Mouse (Mus musculus) ES-Bruce4 (cell line): Measurements from ENCODE around the gene Plekha6.

Experiments
- CTCF ChIP-seq: IDR thresholded peaks from one replicate; pipeline ENCODE4 v1.8.1; 2011; ENCODE audit warnings: low read depth, low read length
- EP300 ChIP-seq: IDR thresholded peaks from 2 replicates; pipeline ENCODE4 v1.6.1; 2011; ENCODE audit warnings: low read depth, low read length; ENCODE audit not compliant: insufficient read depth
- POLR2A ChIP-seq: IDR thresholded peaks from one replicate; pipeline ENCODE4 v1.8.1; 2011; ENCODE audit warnings: low read length; ENCODE audit not compliant: insufficient read depth

DNA sequence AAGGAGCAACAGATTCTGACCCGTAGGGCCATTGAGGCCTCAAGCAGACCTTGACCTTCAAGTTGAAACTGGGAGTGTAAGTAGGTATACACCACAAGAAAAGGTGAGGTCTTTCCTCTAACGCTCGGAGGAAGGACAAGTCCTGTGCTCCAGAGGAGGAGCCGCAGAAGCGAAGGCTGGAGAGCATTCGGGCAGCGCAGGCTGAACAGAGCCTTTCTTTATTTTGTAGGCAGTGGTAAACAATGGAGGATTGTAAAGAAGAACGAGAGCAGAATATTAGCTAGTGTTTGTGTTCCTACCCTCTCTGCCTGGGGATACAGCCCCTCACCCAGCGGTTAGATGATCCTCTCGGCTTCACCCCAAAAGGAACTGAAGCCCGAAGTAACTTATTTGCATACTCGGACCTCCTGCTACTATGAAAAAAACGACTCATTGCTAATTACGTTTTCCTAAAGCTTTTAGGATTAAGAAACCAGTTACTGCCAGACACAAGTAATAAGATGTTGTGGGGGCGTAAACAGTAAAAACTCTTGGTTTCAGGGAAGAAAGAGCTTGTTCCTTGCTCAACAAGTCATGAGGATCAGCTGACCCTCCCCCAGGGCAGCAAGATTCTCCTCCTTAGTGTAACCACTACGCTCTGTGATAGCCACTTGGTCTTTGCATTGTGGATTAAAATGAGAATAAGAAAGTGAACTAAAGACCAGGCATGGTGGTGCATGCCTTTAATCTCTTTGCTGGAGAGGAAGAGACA is 34.4 kb upstream of the Plekha6 start:
- no peak for TF ChIP-seq POLR2A
- no peak for TF ChIP-seq CTCF
- TF ChIP-seq EP300: peak; percentile 84
